Mouse (Mus musculus): ENCODE data around the gene Hepacam2. TPM values are rescaled to one million over a fixed set of nuclear protein-coding genes. Genes with fewer than 3 reads are reported as not detected.

The Hepacam2 gene
- polyA plus RNA-seq, 1 experiment from 2014 or later: 0.66 TPM

- ATAC-seq: no peak
- Histone ChIP-seq H3K27me3 (replicated peaks; ENCODE audit: control insufficient read depth, insufficient read depth, low read length) (no peaks in the 10 kb centered on the region), H3K9me3 (ENCODE audit: control insufficient read depth, low read length) (no peaks in the 10 kb centered on the region), H3K27ac (ENCODE audit: low read length) (no peak overlapping the region), H3K36me3 (ENCODE audit: control insufficient read depth, insufficient read depth) (no peaks in the 10 kb centered on the region), H3K9ac (replicated peaks; ENCODE audit: low read depth, low read length) (no peak overlapping the region), H3K4me3 (replicated peaks; ENCODE audit: low read length) (no peak overlapping the region), H3K4me1 (replicated peaks; ENCODE audit: control insufficient read depth, insufficient read depth, low read length) (no peaks in the 10 kb centered on the region), H3K4me2 (ENCODE audit: low read length) (no peak overlapping the region)
- WGBS: 86% methylated on average over 3 of the region's 3 CpGs
Measured at GRCm38 (mm10) chr6:3481705-3482104, 16.4 kb downstream of the Hepacam2 start.

GRCm38 (mm10) chr6:3479853-3480252 is 18.2 kb downstream of the Hepacam2 start:
- Histone ChIP-seq H3K4me2 (ENCODE audit: low read length) (no peak overlapping the region), H3K27me3 (replicated peaks; ENCODE audit: control insufficient read depth, insufficient read depth, low read length) (no peaks in the 10 kb centered on the region), H3K36me3 (ENCODE audit: control insufficient read depth, insufficient read depth) (no peaks in the 10 kb centered on the region), H3K27ac (ENCODE audit: low read length) (no peak overlapping the region), H3K4me1 (replicated peaks; ENCODE audit: control insufficient read depth, insufficient read depth, low read length) (no peaks in the 10 kb centered on the region), H3K9ac (replicated peaks; ENCODE audit: low read depth, low read length) (no peak overlapping the region), H3K4me3 (replicated peaks; ENCODE audit: low read length) (no peak overlapping the region), H3K9me3 (ENCODE audit: control insufficient read depth, low read length) (no peaks in the 10 kb centered on the region)
- no peak for ATAC-seq
- 56% methylated on average over 5 of the region's 5 CpGs for WGBS

GRCm38 (mm10) chr6:3476299-3476698 is 21.8 kb downstream of the Hepacam2 start:
- Histone ChIP-seq H3K4me3 (replicated peaks; ENCODE audit: low read length) (no peak overlapping the region), H3K27me3 (replicated peaks; ENCODE audit: control insufficient read depth, insufficient read depth, low read length) (no peaks in the 10 kb centered on the region), H3K36me3 (ENCODE audit: control insufficient read depth, insufficient read depth) (no peaks in the 10 kb centered on the region), H3K4me2 (ENCODE audit: low read length) (no peak overlapping the region), H3K27ac (ENCODE audit: low read length) (no peak overlapping the region), H3K9me3 (ENCODE audit: control insufficient read depth, low read length) (no peaks in the 10 kb centered on the region), H3K9ac (replicated peaks; ENCODE audit: low read depth, low read length) (no peak overlapping the region), H3K4me1 (replicated peaks; ENCODE audit: control insufficient read depth, insufficient read depth, low read length) (no peaks in the 10 kb centered on the region)
- WGBS: 37% methylated on average over 2 of the region's 2 CpGs
- no peak; the same call in 1 of the 2 replicates for ATAC-seq

- Histone ChIP-seq H3K27me3 (replicated peaks; ENCODE audit: control insufficient read depth, insufficient read depth, low read length) (no peaks in the 10 kb centered on the region), H3K4me3 (replicated peaks; ENCODE audit: low read length) (no peak overlapping the region), H3K4me1 (replicated peaks; ENCODE audit: control insufficient read depth, insufficient read depth, low read length) (no peaks in the 10 kb centered on the region), H3K4me2 (ENCODE audit: low read length) (no peak overlapping the region), H3K9me3 (ENCODE audit: control insufficient read depth, low read length) (no peaks in the 10 kb centered on the region), H3K27ac (ENCODE audit: low read length) (no peak overlapping the region), H3K36me3 (ENCODE audit: control insufficient read depth, insufficient read depth) (no peaks in the 10 kb centered on the region), H3K9ac (replicated peaks; ENCODE audit: low read depth, low read length) (no peak overlapping the region)
- no peak for ATAC-seq
- 73% methylated on average over 2 of the region's 2 CpGs for WGBS
Measured at GRCm38 (mm10) chr6:3470706-3471105, 27.4 kb downstream of the Hepacam2 start.

- WGBS: 68% methylated on average over 1 of the region's 1 CpGs
Measured at GRCm38 (mm10) chr6:3468627-3469026, 29.5 kb downstream of the Hepacam2 start.

GRCm38 (mm10) chr6:3463594-3463993 is 34.5 kb downstream of the Hepacam2 start:
- Histone ChIP-seq H3K9me3 (ENCODE audit: control insufficient read depth, low read length) (no peaks in the 10 kb centered on the region), H3K4me2 (ENCODE audit: low read length) (no peak overlapping the region), H3K27me3 (replicated peaks; ENCODE audit: control insufficient read depth, insufficient read depth, low read length) (no peaks in the 10 kb centered on the region), H3K27ac (ENCODE audit: low read length) (no peak overlapping the region), H3K4me1 (replicated peaks; ENCODE audit: control insufficient read depth, insufficient read depth, low read length) (no peaks in the 10 kb centered on the region), H3K36me3 (ENCODE audit: control insufficient read depth, insufficient read depth) (no peaks in the 10 kb centered on the region), H3K4me3 (replicated peaks; ENCODE audit: low read length) (no peak overlapping the region), H3K9ac (replicated peaks; ENCODE audit: low read depth, low read length) (no peak overlapping the region)
- 88% methylated on average over 2 of the region's 2 CpGs for WGBS
- ATAC-seq: no peak

More at GRCm38 (mm10) chr6:3468627-3469026, 29.5 kb downstream of the Hepacam2 start:
- Histone ChIP-seq H3K27ac (ENCODE audit: low read length) (no peak overlapping the region), H3K36me3 (ENCODE audit: control insufficient read depth, insufficient read depth) (no peaks in the 10 kb centered on the region), H3K4me2 (ENCODE audit: low read length) (no peak overlapping the region), H3K4me3 (replicated peaks; ENCODE audit: low read length) (no peak overlapping the region), H3K9ac (replicated peaks; ENCODE audit: low read depth, low read length) (no peak overlapping the region), H3K9me3 (ENCODE audit: control insufficient read depth, low read length) (no peaks in the 10 kb centered on the region), H3K4me1 (replicated peaks; ENCODE audit: control insufficient read depth, insufficient read depth, low read length) (no peaks in the 10 kb centered on the region), H3K27me3 (replicated peaks; ENCODE audit: control insufficient read depth, insufficient read depth, low read length) (no peaks in the 10 kb centered on the region)
- ATAC-seq: no peak

GRCm38 (mm10) chr6:3463026-3463425 is 35.1 kb downstream of the Hepacam2 start:
- Histone ChIP-seq H3K4me1 (replicated peaks; ENCODE audit: control insufficient read depth, insufficient read depth, low read length) (no peaks in the 10 kb centered on the region), H3K9me3 (ENCODE audit: control insufficient read depth, low read length) (no peaks in the 10 kb centered on the region), H3K27ac (ENCODE audit: low read length) (no peak overlapping the region), H3K36me3 (ENCODE audit: control insufficient read depth, insufficient read depth) (no peaks in the 10 kb centered on the region), H3K4me3 (replicated peaks; ENCODE audit: low read length) (no peak overlapping the region), H3K4me2 (ENCODE audit: low read length) (no peak overlapping the region), H3K9ac (replicated peaks; ENCODE audit: low read depth, low read length) (no peak overlapping the region), H3K27me3 (replicated peaks; ENCODE audit: control insufficient read depth, insufficient read depth, low read length) (no peaks in the 10 kb centered on the region)
- ATAC-seq: no peak
- 80% methylated on average over 6 of the region's 6 CpGs for WGBS

- ATAC-seq: no peak
- 75% methylated on average over 11 of the region's 11 CpGs for WGBS
- Histone ChIP-seq H3K4me1 (replicated peaks; ENCODE audit: control insufficient read depth, insufficient read depth, low read length) (0 out of 2 replicates have a peak, but pooled peaks cover 2% of the 10 kb centered on the region), H3K9ac (replicated peaks; ENCODE audit: low read depth, low read length) (no peak overlapping the region), H3K4me3 (replicated peaks; ENCODE audit: low read length) (no peak overlapping the region), H3K27me3 (replicated peaks; ENCODE audit: control insufficient read depth, insufficient read depth, low read length) (no peaks in the 10 kb centered on the region), H3K36me3 (ENCODE audit: control insufficient read depth, insufficient read depth) (no peaks in the 10 kb centered on the region), H3K9me3 (ENCODE audit: control insufficient read depth, low read length) (no peaks in the 10 kb centered on the region), H3K27ac (ENCODE audit: low read length) (no peak overlapping the region), H3K4me2 (ENCODE audit: low read length) (no peak overlapping the region)
Measured at GRCm38 (mm10) chr6:3455944-3456536, 42.1 kb downstream of the Hepacam2 start.

- Histone ChIP-seq H3K9me3 (ENCODE audit: control insufficient read depth, low read length) (no peaks in the 10 kb centered on the region), H3K4me3 (replicated peaks; ENCODE audit: low read length) (no peak overlapping the region), H3K27me3 (replicated peaks; ENCODE audit: control insufficient read depth, insufficient read depth, low read length) (no peaks in the 10 kb centered on the region), H3K4me1 (replicated peaks; ENCODE audit: control insufficient read depth, insufficient read depth, low read length) (0 out of 2 replicates have a peak, but pooled peaks cover 2% of the 10 kb centered on the region), H3K9ac (replicated peaks; ENCODE audit: low read depth, low read length) (no peak overlapping the region), H3K36me3 (ENCODE audit: control insufficient read depth, insufficient read depth) (no peaks in the 10 kb centered on the region), H3K4me2 (ENCODE audit: low read length) (no peak overlapping the region), H3K27ac (ENCODE audit: low read length) (no peak overlapping the region)
- 56% methylated on average over 5 of the region's 5 CpGs for WGBS
- no peak for ATAC-seq
Measured at GRCm38 (mm10) chr6:3454421-3454820, 43.7 kb downstream of the Hepacam2 start.

- Histone ChIP-seq H3K36me3 (ENCODE audit: control insufficient read depth, insufficient read depth) (no peaks in the 10 kb centered on the region), H3K27me3 (replicated peaks; ENCODE audit: control insufficient read depth, insufficient read depth, low read length) (no peaks in the 10 kb centered on the region), H3K9ac (replicated peaks; ENCODE audit: low read depth, low read length) (no peak overlapping the region), H3K4me2 (ENCODE audit: low read length) (no peak overlapping the region), H3K9me3 (ENCODE audit: control insufficient read depth, low read length) (no peaks in the 10 kb centered on the region), H3K4me3 (replicated peaks; ENCODE audit: low read length) (no peak overlapping the region), H3K27ac (ENCODE audit: low read length) (no peak overlapping the region), H3K4me1 (replicated peaks; ENCODE audit: control insufficient read depth, insufficient read depth, low read length) (no peaks in the 10 kb centered on the region)
- WGBS: 7% methylated on average over 5 of the region's 5 CpGs
- peak; percentile 82 for ATAC-seq
Measured at GRCm38 (mm10) chr6:3447404-3447803, 50.7 kb downstream of the Hepacam2 start.

All from forebrain, embryonic 16.5 days (tissue).